Mouse (Mus musculus) olfactory bulb, adult 2 months (tissue): Measurements from ENCODE around the gene Slc38a8. TPM values are rescaled to one million over a fixed set of nuclear protein-coding genes. Genes with fewer than 3 reads are reported as not detected.

Experiments
- H3K27ac ChIP-seq: fragments of 200-500 bp; 2 replicates; pipeline ENCODE4 v1.5.1; 2012; ENCODE audit warnings: low read depth, low read length; ENCODE audit not compliant: insufficient read depth
- H3K4me1 ChIP-seq: fragments of 200-500 bp; 2 replicates; pipeline ENCODE4 v1.6.1; 2012; ENCODE audit warnings: low read length; ENCODE audit not compliant: control insufficient read depth, insufficient read depth
- H3K4me3 ChIP-seq: fragments of 200-500 bp; 2 replicates; pipeline ENCODE4 v1.5.1; 2012; ENCODE audit warnings: mild to moderate bottlenecking, low read depth, low read length, moderate library complexity; ENCODE audit not compliant: insufficient read depth
- CTCF ChIP-seq: fragments of 200-500 bp; IDR thresholded peaks from 2 replicates; pipeline ENCODE4 v1.5.1; 2012; ENCODE audit warnings: low read depth, mild to moderate bottlenecking, low read length, moderate library complexity; ENCODE audit not compliant: insufficient read depth
- POLR2A ChIP-seq: fragments of 200-500 bp; IDR thresholded peaks from 2 replicates; pipeline ENCODE4 v1.6.1; 2012; ENCODE audit warnings: mild to moderate bottlenecking, low read depth, low read length, moderate library complexity; ENCODE audit not compliant: insufficient read depth
- WGBS: fragments of 180-500 bp; shearing (Covaris S2); methylation state at CpG from one replicate; pipeline ENCODE4 v1.1.7; 2018; 5-methylcytosine and 5-hydroxymethylcytosine counted together
- polyA plus RNA-seq: library from polyadenylated mRNA; stranded (reverse); fragments of >200 nt; gene quantifications from 2 replicates; pipeline ENCODE4 v1.2.4, GENCODE M21; 2012; ENCODE audit warnings: low replicate concordance; ENCODE audit not compliant: missing spikeins, insufficient read depth, insufficient read length

Gene Slc38a8
- polyA plus RNA-seq, 1 experiment, result not detected

DNA sequence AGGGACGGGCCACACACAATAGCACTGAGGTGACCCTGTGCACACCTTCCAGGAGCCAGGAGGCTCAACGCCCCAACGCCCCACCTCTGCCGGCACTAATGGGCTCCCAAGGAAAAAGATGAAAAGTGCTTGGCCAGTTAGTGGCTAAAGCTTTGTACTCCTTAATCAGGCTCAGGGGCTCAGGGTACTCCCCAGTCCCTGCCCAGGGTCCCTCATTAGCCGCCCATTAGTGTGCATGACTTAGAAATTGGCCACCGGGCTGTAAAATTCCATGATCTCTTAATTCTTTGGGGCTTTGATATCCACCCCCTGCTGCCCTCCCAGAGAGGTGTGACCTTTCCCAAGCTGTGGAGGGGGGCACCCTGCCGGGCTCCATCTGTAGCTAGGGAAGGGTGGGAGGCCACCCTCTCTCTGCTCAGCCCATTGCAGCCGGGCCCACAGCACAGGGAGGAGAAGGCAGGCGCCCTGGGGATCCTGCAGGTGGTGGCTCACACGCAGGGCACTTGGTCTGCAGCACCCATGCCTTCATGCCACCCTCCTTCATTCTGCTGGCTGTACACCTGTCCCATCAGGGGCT lies 1.8 kb upstream of the Slc38a8 start:
- 51% methylated on average over 10 of the region's 10 CpGs for WGBS

DNA sequence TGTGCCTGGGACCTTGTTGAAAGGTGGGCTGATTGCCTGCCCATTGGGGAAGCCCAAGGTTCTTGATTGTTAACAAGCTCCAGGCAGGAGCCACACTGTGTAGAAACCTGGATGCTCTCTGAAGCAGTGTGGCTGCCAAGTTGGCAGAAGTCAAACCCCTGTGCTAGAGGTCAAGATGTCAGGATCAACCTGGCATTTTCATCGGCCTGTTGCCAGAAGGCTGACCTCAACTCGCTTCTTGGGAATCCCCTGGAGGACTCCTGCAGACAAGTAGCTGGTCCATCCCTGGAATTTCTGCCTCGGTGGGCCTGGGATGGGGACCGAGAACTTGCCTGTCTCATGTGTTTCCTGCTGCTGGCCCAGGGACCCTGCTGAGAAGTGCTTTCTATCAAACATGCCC lies 613 bp upstream of the Slc38a8 start:
- 75% methylated on average over 4 of the region's 4 CpGs for WGBS
- no peak overlapping the region for H3K27ac ChIP-seq
- peaks cover 66% of the 10 kb centered on the region for H3K4me1 ChIP-seq
- no peak overlapping the region for H3K4me3 ChIP-seq
- TF ChIP-seq POLR2A, result no peak
- TF ChIP-seq CTCF, result no peak

More for the DNA sequence above, 1.8 kb upstream of the Slc38a8 start:
- TF ChIP-seq CTCF (no peak), POLR2A (no peak)
- H3K4me1 ChIP-seq, result peaks cover 61% of the 10 kb centered on the region
- no peak overlapping the region for H3K4me3 ChIP-seq
- no peak overlapping the region for H3K27ac ChIP-seq

DNA sequence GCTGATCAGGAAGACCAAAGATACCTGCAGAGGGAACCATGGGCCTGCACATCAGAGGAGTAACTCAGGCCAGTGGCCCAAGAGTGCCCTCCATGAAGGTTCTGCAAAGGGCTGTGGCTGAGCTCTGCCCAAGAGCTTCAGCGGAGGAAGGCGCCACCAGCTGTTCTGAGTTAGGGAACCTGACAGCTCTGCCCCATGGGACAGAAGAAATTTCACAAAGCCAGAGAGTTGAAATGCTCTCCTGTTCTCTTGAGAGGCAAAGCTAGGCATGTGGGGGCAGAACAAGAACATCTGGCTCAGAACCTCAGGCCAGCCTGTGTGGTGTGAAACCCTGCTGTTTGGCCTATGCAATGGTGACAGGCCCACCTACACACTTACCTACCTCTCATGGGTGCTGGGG lies 1.7 kb downstream of the Slc38a8 start:
- H3K27ac ChIP-seq, result no peak overlapping the region
- 82% methylated on average over 2 of the region's 2 CpGs for WGBS
- peaks cover 61% of the 10 kb centered on the region for H3K4me1 ChIP-seq
- no peak overlapping the region for H3K4me3 ChIP-seq
- TF ChIP-seq POLR2A (no peak), CTCF (no peak)

DNA sequence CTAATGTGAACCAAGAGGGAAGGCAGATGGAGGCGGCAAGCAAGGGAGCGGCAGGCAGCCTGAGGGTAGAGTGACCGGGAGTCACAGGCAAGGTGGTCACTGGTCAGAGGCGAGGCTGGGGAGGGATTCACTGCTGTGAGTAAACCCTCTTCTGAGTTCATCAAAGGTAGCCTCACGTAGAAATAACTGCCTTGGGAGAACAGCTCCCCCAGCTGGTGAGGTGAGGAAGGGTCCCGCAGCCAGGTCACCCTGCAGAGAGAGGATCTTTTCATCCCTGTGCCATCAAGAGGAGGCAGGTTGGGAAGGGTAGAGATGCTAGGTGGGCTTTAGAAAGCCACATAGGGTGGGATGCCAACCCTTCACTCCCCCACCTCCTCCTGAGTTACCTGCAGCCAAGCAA lies 4.7 kb downstream of the Slc38a8 start:
- peaks cover 39% of the 10 kb centered on the region for H3K4me1 ChIP-seq
- peak overlapping the region; percentile 46; the same call in 1 of the 2 replicates for H3K27ac ChIP-seq
- WGBS, result 40% methylated on average over 6 of the region's 6 CpGs
- no peak overlapping the region for H3K4me3 ChIP-seq
- TF ChIP-seq CTCF (peak; percentile 54; the same call in 1 of the 2 replicates), POLR2A (no peak)

DNA sequence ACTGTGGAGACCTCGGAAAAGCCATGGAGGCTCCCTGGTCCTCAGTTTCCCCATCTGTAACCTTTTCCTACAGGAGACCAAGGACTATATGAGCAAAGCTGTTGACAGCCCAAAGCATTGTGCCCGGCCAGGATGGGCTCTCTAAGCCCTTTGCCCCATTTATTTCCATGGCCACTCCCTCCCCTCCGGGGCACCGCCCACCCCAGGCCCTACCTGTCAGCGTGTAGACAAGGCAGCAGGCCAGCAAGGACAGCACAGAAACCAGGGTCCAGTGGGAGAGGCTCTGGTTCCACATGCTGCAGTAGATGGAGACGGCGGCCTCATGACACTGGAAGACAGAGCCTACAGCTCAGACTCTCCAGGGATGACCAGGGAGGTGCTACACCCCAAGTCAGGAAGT lies 14.4 kb downstream of the Slc38a8 start:
- 75% methylated on average over 7 of the region's 7 CpGs for WGBS
- TF ChIP-seq POLR2A, result no peak
- no peak for TF ChIP-seq CTCF
- no peak overlapping the region for H3K4me3 ChIP-seq
- H3K4me1 ChIP-seq, result peaks cover 9% of the 10 kb centered on the region
- H3K27ac ChIP-seq, result no peak overlapping the region

DNA sequence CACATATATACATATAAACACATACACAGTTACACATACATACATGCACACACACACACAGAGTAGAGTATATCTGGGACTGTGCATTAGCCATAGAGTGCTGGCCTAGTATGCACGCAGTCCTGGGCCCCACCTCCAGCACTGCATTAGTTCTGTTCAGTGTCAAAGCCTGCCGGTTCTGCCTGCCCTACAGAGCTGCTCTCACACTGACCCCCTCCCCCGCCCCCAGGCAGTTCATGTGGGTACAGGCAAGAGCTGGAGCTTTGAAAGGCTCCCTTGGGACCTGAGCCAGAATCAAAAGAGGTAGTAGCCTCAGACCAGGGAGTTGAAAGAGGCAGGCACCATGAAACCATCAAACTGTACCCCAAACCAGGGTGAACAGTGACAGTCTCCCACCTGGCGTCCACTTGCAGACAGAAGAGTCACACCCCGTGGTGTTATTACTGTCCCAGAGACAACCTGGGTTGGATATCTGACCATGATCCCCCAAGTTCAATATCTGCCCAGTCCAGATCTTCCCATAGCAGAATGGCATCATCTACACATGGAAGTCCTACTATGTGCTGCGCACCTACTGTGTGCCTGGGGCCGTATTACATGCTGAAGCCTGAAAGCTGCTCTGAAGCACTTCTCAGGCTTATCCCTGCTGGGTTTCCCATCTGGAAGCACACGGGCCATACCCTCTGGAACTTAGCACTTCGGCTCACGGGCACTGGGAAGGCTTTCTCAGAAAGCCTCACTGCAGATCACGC lies 17.2 kb downstream of the Slc38a8 start:
- H3K27ac ChIP-seq, result no peak overlapping the region
- WGBS, result 85% methylated on average over 11 of the region's 11 CpGs
- TF ChIP-seq CTCF, result no peak
- TF ChIP-seq POLR2A, result no peak

DNA sequence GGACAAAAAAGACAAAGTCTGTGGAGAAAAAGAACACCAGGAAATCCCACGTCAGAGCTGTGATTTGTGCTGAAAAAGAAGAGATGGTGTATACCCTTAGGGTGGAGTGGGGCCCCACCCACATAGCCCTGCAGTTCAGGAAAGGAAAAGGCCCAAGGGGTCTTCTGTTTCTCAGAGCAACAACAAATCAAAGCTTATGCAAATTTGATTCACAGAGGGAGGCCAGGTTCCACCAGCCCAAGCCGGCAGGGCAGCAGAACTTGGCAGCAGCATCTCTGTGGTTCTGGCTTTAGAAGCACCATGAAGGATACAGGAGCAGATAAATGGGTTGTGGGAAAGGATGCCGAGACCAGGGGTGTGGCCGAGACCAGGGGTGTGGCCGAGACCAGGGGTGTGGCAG lies 22.8 kb downstream of the Slc38a8 start:
- no peak overlapping the region for H3K4me3 ChIP-seq
- WGBS, result 46% methylated on average over 5 of the region's 5 CpGs
- no peak overlapping the region for H3K27ac ChIP-seq
- H3K4me1 ChIP-seq, result peaks cover 2% of the 10 kb centered on the region; the same call in 1 of the 2 replicates
- TF ChIP-seq POLR2A, result no peak
- no peak for TF ChIP-seq CTCF

More for the DNA sequence above, 17.2 kb downstream of the Slc38a8 start:
- no peak overlapping the region for H3K4me3 ChIP-seq
- no peaks in the 10 kb centered on the region for H3K4me1 ChIP-seq

DNA sequence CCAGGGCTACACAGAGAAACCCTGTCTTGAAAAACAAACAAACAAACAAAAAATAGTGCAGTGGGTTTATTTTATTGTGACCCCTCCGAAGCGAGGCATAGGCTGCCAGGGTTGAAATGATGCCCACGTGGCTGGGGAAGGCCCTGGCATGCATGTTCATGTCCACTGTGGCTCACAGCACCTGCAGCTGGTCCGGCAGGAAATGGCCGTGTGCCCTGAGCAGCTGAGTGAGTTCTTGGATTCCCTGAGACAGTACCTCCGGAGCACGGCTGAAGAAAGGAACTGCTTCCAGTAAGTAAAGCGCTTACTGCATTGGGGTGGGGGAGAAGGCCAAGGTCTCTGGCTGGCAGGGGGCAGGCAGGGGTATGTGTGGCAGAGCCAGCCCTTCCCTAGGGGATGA lies 33.4 kb downstream of the Slc38a8 start:
- no peak for TF ChIP-seq CTCF
- TF ChIP-seq POLR2A, result no peak
- Histone ChIP-seq H3K27ac (no peak overlapping the region), H3K4me3 (no peak overlapping the region), H3K4me1 (peaks cover 49% of the 10 kb centered on the region)
- WGBS, result 83% methylated on average over 8 of the region's 8 CpGs

DNA sequence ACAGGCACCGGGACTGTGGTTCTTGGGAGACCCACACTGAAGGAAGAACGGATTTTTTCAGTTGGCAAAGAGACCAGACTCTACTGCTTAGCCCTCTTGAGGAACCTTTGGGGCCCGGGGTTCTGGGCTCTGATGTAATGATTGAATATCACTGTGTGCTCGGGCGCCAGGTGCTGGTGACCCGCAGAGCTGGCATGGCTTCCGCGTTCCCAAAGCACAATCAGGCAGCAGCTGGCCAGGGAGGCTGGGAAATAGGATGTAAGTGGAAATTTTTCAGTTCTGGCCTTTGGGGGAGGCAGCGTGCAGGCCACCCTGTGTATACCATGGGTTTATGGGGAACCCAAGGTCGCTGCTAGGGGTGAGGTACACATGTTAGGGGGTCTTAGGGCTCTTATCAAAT lies 34.7 kb downstream of the Slc38a8 start:
- TF ChIP-seq CTCF (no peak), POLR2A (no peak)
- no peak overlapping the region for H3K27ac ChIP-seq
- no peak overlapping the region for H3K4me3 ChIP-seq
- H3K4me1 ChIP-seq, result peaks cover 50% of the 10 kb centered on the region
- 68% methylated on average over 10 of the region's 10 CpGs for WGBS
